Mouse (Mus musculus): ENCODE measurements at regions not wholly inside any gene's neighbourhood (a gene's known extent, or its start where the extent isn't known, plus 50 kb on each side); places are given as distances from the start of the nearest gene placed in this dataset.

DNA sequence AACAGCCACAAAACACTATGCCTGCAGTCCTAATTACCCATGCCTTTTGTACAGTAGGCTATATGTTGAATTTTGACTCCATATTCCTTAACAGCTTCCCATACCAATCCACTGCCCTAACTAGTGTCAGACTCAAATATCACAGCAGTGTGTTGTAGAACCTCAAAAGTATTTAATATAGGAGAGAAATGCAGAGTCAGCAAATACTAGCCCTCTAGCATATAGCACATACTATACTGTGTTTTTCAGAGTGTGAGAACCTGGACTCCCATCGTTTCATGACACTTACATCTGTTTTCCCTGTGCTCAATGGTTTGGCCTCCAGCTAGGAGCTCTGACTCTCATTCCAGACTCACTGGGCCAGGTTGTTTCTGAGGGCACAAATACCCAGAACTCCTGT is 236.1 kb upstream of the Il12b start:
- H3K4me3 ChIP-seq, result no peak overlapping the region
- H3K36me3 ChIP-seq, result no peaks in the 10 kb centered on the region
- no peaks in the 10 kb centered on the region for H3K27me3 ChIP-seq
- no peaks in the 10 kb centered on the region for H3K4me1 ChIP-seq
- H3K9ac ChIP-seq (replicated peaks), result no peak overlapping the region
- no peak overlapping the region for H3K4me2 ChIP-seq (replicated peaks)
- WGBS, result 83% methylated on average over 1 of the region's 1 CpGs
- no peaks in the 10 kb centered on the region for H3K9me3 ChIP-seq
- H3K27ac ChIP-seq (replicated peaks), result no peak overlapping the region
- ATAC-seq (replicated peaks), result no peak

DNA sequence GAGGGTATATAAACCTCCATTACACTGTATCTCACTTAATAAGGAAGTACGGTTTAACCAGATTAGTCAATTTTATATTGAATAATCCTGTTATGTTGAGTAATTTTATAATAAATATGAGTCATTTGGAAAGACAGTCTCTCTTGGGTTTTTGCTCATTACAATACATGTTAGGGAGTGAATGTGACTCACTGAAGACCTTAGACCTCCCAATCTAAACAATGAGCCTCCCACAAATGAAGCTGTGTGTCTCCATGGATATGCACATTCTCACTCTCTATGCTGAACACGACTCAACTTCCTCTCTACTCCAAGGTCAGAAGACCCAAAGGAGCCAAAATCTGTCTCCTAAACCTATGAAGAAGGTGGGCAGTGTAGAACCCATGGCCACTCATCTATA is 235.7 kb upstream of the Il12b start:
- WGBS, result 67% methylated on average over 2 of the region's 2 CpGs
- H3K4me1 ChIP-seq, result no peaks in the 10 kb centered on the region
- no peaks in the 10 kb centered on the region for H3K9me3 ChIP-seq
- H3K9ac ChIP-seq (replicated peaks), result no peak overlapping the region
- H3K27me3 ChIP-seq, result no peaks in the 10 kb centered on the region
- no peak overlapping the region for H3K27ac ChIP-seq (replicated peaks)
- H3K4me2 ChIP-seq (replicated peaks), result no peak overlapping the region
- no peak overlapping the region for H3K4me3 ChIP-seq
- no peak for ATAC-seq (replicated peaks)
- no peaks in the 10 kb centered on the region for H3K36me3 ChIP-seq

DNA sequence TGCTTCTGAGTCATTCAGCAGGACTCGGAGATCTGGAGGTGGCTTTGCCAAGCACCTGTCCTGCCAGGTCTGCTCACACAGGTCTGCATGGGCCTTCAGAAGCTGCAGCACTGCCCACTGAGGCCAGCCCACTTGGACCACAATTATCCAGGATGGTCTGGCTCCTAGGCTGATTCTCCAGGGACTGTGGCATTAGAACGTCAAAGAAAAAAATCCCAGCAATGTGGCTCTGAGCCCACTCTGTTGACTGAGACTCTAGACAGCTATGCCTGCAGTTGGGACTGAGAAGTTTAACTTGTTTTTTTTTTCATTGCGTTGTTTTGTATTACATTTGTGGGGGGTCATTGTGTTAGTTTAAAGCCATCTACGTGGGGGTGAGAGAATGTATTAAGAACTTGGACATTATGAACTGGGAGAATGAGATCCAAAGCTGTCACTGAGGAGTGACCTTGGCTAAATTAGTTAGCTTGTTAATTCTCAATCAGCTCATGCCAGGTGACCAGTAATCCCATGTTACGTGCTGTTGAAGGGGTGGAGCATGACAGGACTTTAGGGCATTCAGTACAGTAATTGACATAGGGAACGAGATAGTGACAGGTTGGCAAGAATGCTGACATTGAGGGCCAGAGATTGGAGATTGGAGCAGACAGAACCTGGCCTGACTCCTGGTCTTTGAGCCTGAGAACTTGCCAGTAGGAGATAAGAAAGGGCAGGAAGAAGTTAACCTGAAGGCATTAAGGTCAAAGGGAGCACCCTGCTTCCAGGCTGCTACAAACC is 232.0 kb upstream of the Il12b start:
- H3K4me3 ChIP-seq, result no peak overlapping the region
- no peak overlapping the region for H3K27ac ChIP-seq (replicated peaks)
- no peaks in the 10 kb centered on the region for H3K4me1 ChIP-seq
- WGBS, result 77% methylated on average over 6 of the region's 6 CpGs
- no peak overlapping the region for H3K9ac ChIP-seq (replicated peaks)
- H3K27me3 ChIP-seq, result no peaks in the 10 kb centered on the region
- no peaks in the 10 kb centered on the region for H3K9me3 ChIP-seq
- H3K36me3 ChIP-seq, result no peaks in the 10 kb centered on the region
- no peak for ATAC-seq (replicated peaks)
- no peak overlapping the region for H3K4me2 ChIP-seq (replicated peaks)

DNA sequence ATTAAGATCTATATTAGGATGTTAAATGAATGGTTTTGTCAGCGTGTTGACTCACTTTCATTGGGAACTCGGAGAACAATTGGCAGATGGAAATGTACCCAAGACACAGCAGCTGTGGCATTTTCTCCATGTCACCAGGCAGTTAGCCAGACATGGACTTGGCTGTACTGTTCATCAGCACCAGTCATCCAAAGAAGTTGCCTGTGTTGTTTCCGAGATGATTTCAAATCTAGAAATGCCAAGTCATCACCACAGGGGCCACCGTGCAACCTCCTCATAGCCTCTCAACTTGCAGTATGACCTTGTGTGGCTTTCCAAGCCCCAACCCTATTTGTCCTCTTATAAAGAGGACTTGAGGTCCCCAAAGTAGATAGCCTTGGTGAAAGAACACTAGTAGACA is 227.4 kb upstream of the Il12b start:
- 91% methylated on average over 4 of the region's 4 CpGs for WGBS
- H3K4me2 ChIP-seq (replicated peaks), result no peak overlapping the region
- no peaks in the 10 kb centered on the region for H3K9me3 ChIP-seq
- H3K27ac ChIP-seq (replicated peaks), result no peak overlapping the region
- no peak for ATAC-seq (replicated peaks)
- H3K4me3 ChIP-seq, result no peak overlapping the region
- no peaks in the 10 kb centered on the region for H3K36me3 ChIP-seq
- H3K4me1 ChIP-seq, result no peaks in the 10 kb centered on the region
- no peak overlapping the region for H3K9ac ChIP-seq (replicated peaks)
- H3K27me3 ChIP-seq, result no peaks in the 10 kb centered on the region

DNA sequence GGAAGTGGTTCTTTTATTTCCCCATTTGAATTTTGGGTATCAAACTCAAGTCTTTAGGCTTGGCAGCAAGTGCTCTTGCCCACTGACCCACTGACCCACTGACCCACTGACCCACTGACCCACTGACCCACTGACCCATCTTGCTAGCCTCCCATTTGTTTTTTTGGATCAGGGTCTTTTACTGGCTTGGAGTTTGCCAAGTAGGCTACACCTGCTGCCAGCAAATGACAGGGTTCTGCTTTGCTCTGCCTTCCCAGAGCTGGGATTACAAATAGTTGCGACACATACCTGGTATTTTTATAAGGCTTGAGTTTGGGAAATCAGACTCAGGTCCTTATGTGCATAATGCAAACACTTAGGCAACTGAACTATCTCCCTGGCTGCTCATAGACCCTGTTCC is 226.7 kb upstream of the Il12b start:
- WGBS, result 85% methylated on average over 1 of the region's 1 CpGs
- no peak for ATAC-seq (replicated peaks)
- no peaks in the 10 kb centered on the region for H3K36me3 ChIP-seq

GRCm38 (mm10) chr11:44174548-44174947 is 225.3 kb upstream of the Il12b start:
- no peaks in the 10 kb centered on the region for H3K4me1 ChIP-seq
- no peaks in the 10 kb centered on the region for H3K27me3 ChIP-seq
- no peak overlapping the region for H3K4me3 ChIP-seq
- H3K36me3 ChIP-seq, result no peaks in the 10 kb centered on the region
- no peak overlapping the region for H3K9ac ChIP-seq (replicated peaks)
- no peaks in the 10 kb centered on the region for H3K9me3 ChIP-seq
- no peak for ATAC-seq (replicated peaks)
- no peak overlapping the region for H3K4me2 ChIP-seq (replicated peaks)
- no peak overlapping the region for H3K27ac ChIP-seq (replicated peaks)
- WGBS, result 81% methylated on average over 2 of the region's 2 CpGs

More for the DNA sequence above, 226.7 kb upstream of the Il12b start:
- no peaks in the 10 kb centered on the region for H3K9me3 ChIP-seq
- H3K4me3 ChIP-seq, result no peak overlapping the region
- no peak overlapping the region for H3K4me2 ChIP-seq (replicated peaks)
- H3K27ac ChIP-seq (replicated peaks), result no peak overlapping the region
- no peaks in the 10 kb centered on the region for H3K4me1 ChIP-seq
- H3K27me3 ChIP-seq, result no peaks in the 10 kb centered on the region
- H3K9ac ChIP-seq (replicated peaks), result no peak overlapping the region

GRCm38 (mm10) chr11:44179711-44180110 is 220.2 kb upstream of the Il12b start:
- no peak for ATAC-seq (replicated peaks)
- Histone ChIP-seq H3K9me3 (no peaks in the 10 kb centered on the region), H3K27me3 (no peaks in the 10 kb centered on the region), H3K27ac (replicated peaks) (no peak overlapping the region), H3K4me2 (replicated peaks) (no peak overlapping the region), H3K36me3 (no peaks in the 10 kb centered on the region), H3K4me1 (no peaks in the 10 kb centered on the region), H3K4me3 (no peak overlapping the region), H3K9ac (replicated peaks) (no peak overlapping the region)
- WGBS, result 87% methylated on average over 3 of the region's 3 CpGs

GRCm38 (mm10) chr11:44183823-44184222 is 216.0 kb upstream of the Il12b start:
- no peak for ATAC-seq (replicated peaks)
- H3K27ac ChIP-seq (replicated peaks), result no peak overlapping the region
- H3K9ac ChIP-seq (replicated peaks), result no peak overlapping the region
- H3K27me3 ChIP-seq, result no peaks in the 10 kb centered on the region
- H3K4me2 ChIP-seq (replicated peaks), result no peak overlapping the region
- H3K36me3 ChIP-seq, result no peaks in the 10 kb centered on the region
- no peaks in the 10 kb centered on the region for H3K4me1 ChIP-seq
- no peak overlapping the region for H3K4me3 ChIP-seq
- WGBS, result 91% methylated on average over 3 of the region's 3 CpGs
- no peaks in the 10 kb centered on the region for H3K9me3 ChIP-seq

GRCm38 (mm10) chr11:44185218-44185890 is 214.5 kb upstream of the Il12b start:
- H3K4me1 ChIP-seq, result no peaks in the 10 kb centered on the region
- no peak overlapping the region for H3K27ac ChIP-seq (replicated peaks)
- no peaks in the 10 kb centered on the region for H3K9me3 ChIP-seq
- no peaks in the 10 kb centered on the region for H3K27me3 ChIP-seq
- H3K36me3 ChIP-seq, result no peaks in the 10 kb centered on the region
- ATAC-seq (replicated peaks), result peak; percentile 71
- 75% methylated on average over 9 of the region's 9 CpGs for WGBS
- H3K4me2 ChIP-seq (replicated peaks), result no peak overlapping the region
- no peak overlapping the region for H3K4me3 ChIP-seq
- H3K9ac ChIP-seq (replicated peaks), result no peak overlapping the region

- Histone ChIP-seq H3K36me3 (no peaks in the 10 kb centered on the region), H3K4me3 (no peak overlapping the region), H3K27ac (replicated peaks) (no peak overlapping the region), H3K4me1 (no peaks in the 10 kb centered on the region), H3K4me2 (replicated peaks) (no peak overlapping the region), H3K27me3 (no peaks in the 10 kb centered on the region), H3K9ac (replicated peaks) (no peak overlapping the region), H3K9me3 (no peaks in the 10 kb centered on the region)
- ATAC-seq (replicated peaks), result no peak
- WGBS, result 46% methylated on average over 2 of the region's 2 CpGs
These were observed 211.7 kb upstream of the Il12b start for GRCm38 (mm10) chr11:44188202-44188601.

DNA sequence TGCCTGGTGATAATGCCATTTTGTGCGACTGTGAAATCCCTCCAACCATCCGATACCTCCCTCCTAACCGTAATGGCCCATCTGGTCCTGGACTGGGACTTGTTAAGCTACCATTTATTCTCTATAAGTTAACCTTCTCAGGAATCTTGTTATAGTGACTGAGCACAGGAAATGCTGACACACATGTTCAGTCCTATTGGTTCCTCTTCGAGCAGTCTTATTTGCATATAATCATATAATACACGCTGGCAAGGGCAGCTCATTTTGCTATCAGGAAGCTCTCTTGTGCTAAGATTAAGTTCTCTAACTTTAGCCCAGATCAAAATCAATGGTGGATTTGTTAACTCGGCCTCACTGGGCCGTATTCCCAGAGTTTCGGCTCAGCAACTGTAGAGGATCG is 206.1 kb upstream of the Il12b start:
- Histone ChIP-seq H3K4me3 (no peak overlapping the region), H3K4me2 (replicated peaks) (no peak overlapping the region), H3K27ac (replicated peaks) (no peak overlapping the region), H3K36me3 (no peaks in the 10 kb centered on the region), H3K9me3 (no peaks in the 10 kb centered on the region), H3K4me1 (no peaks in the 10 kb centered on the region), H3K27me3 (no peaks in the 10 kb centered on the region), H3K9ac (replicated peaks) (no peak overlapping the region)
- WGBS, result 92% methylated on average over 9 of the region's 9 CpGs
- ATAC-seq (replicated peaks), result no peak

GRCm38 (mm10) chr11:44202716-44203115 is 197.1 kb upstream of the Il12b start:
- 75% methylated on average over 2 of the region's 2 CpGs for WGBS
- no peak overlapping the region for H3K4me3 ChIP-seq
- H3K27me3 ChIP-seq, result no peaks in the 10 kb centered on the region
- H3K9ac ChIP-seq (replicated peaks), result no peak overlapping the region
- no peaks in the 10 kb centered on the region for H3K4me1 ChIP-seq
- H3K4me2 ChIP-seq (replicated peaks), result no peak overlapping the region
- no peak for ATAC-seq (replicated peaks)
- H3K36me3 ChIP-seq, result no peaks in the 10 kb centered on the region
- no peak overlapping the region for H3K27ac ChIP-seq (replicated peaks)
- no peaks in the 10 kb centered on the region for H3K9me3 ChIP-seq

DNA sequence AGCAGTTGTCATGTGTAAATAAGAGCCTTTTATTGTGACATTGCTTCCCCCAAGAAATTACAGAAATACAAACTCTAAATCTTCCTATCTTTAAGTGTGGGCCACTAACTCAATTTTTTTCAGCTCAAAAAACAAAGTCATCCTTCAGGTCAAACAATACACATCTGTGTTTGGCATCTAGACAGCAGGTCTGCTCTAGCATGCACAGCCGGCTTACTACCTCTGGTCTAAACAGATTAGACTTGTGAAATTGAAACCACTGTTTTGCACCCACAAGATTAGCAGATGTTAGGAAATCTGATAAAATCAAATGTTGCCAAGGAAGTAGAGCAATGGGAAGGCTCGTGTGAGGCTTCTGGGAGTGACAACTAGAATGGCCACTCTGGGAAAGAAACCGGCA is 195.5 kb upstream of the Il12b start:
- 84% methylated on average over 3 of the region's 3 CpGs for WGBS
- Histone ChIP-seq H3K36me3 (no peaks in the 10 kb centered on the region), H3K27me3 (no peaks in the 10 kb centered on the region), H3K9ac (replicated peaks) (no peak overlapping the region), H3K27ac (replicated peaks) (no peak overlapping the region), H3K4me2 (replicated peaks) (no peak overlapping the region), H3K4me1 (no peaks in the 10 kb centered on the region), H3K9me3 (no peaks in the 10 kb centered on the region), H3K4me3 (no peak overlapping the region)
- ATAC-seq (replicated peaks), result no peak

All from forebrain, embryonic 15.5 days (tissue).